Mouse (Mus musculus) cerebellum, postnatal 10 days (tissue): ENCODE results near the gene Dupd1.
"Not testable (repeated sequence)": the region's sequence is repeated elsewhere in the genome, so short reads cannot be mapped to it uniquely, and the experiment has no call there.

Experiments used
- DNase-seq, 2 experiments: peaks; one replicate each; pipeline ENCODE4 v3.0.0; 2021; ENCODE audit warnings: mixed read lengths in 2 of 2

Gene Dupd1

DNA sequence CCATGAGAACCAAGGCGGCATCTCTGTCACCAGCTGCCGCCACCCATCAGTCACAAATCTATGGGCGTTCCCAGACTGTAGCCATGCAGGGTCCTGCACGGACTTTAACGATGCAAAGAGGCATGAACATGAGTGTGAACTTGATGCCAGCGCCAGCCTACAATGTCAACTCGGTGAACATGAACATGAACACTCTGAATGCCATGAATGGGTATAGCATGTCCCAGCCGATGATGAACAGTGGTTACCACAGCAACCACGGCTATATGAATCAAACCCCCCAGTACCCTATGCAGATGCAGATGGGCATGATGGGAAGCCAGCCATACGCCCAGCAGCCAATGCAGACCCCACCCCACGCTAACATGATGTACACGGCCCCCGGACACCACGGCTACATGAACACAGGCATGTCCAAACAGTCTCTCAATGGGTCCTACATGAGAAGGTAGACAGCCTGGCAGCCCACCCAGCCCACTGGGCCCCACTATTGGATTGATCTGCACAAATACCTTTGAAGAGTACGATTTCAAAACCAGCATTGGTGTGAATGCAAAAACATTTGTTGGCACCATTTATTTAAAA, 43.9 kb downstream of the Dupd1 start:
- not testable (repeated sequence) for DNase-seq

DNA sequence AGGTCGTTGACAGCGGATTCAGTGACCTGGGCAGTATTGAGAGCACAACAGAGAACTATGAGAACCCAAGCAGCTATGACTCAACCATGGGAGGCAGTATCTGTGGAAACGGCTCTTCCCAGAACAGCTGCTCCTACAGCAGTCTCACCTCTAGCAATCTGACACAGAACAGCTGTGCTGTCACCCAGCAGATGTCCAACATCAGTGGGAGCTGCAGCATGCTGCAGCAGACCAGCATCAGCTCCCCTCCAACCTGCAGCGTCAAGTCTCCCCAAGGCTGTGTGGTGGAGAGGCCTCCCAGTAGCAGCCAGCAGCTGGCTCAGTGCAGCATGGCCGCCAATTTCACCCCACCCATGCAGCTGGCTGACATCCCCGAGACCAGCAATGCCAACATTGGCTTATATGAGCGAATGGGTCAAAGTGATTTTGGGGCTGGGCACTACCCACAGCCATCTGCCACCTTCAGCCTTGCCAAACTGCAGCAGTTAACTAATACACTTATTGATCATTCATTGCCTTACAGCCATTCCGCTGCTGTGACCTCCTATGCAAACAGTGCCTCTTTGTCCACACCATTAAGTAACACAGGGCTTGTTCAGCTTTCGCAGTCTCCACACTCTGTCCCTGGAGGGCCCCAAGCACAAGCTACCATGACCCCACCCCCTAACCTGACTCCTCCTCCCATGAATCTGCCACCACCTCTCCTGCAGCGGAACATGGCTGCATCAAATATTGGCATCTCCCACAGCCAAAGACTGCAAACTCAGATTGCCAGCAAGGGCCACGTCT, 44.5 kb downstream of the Dupd1 start:
- peak; percentile 73 to 75 for DNase-seq

DNA sequence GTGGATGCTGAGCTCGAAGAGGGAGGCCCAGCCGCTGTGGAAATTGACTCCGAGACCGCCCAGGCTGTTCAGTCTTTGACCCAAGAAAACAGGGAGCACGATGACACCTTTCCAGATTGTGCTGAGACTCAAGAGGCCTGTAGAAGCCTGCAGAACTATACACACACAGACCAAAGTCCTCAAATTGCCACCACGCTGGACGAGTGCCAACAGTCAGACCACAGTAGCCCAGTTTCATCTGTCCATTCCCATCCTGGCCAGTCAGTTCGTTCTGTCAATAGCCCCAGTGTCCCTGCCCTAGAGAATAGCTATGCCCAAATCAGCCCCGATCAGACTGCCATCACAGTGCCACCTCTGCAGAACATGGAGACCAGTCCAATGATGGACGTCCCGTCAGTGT, 45.2 kb downstream of the Dupd1 start:
- DNase-seq: peak; percentile 62

GRCm38 (mm10) chr14:21662465-21663142, 51.8 kb downstream of the Dupd1 start:
- no peak for DNase-seq

- DNase-seq: peak; percentile 85 to 88
Observed at GRCm38 (mm10) chr14:21659652-21660051, 54.7 kb downstream of the Dupd1 start.

GRCm38 (mm10) chr14:21659155-21659554, 55.2 kb downstream of the Dupd1 start:
- peak in 1 of 2 experiments; percentile 36 for DNase-seq

GRCm38 (mm10) chr14:21653813-21654212, 60.6 kb downstream of the Dupd1 start:
- DNase-seq: no peak

- DNase-seq: no peak
Observed at GRCm38 (mm10) chr14:21640806-21641435, 73.5 kb downstream of the Dupd1 start.

- no peak for DNase-seq
Observed at GRCm38 (mm10) chr14:21636548-21636947, 77.8 kb downstream of the Dupd1 start.

- no peak for DNase-seq
Observed at GRCm38 (mm10) chr14:21631665-21632200, 82.6 kb downstream of the Dupd1 start.
